8 mouse cellular contexts compared by ENCODE assay signal in genomic region chr9:37255889-37256225, GRCm38 (mm10). TPM values are rescaled to one million over a fixed set of nuclear protein-coding genes. Genes with fewer than 3 reads are reported as not detected.
DNase-seq lines count a peak whose midpoint lies in the region; ATAC-seq and TF ChIP-seq lines count a peak whose summit lies in the region.

No protein-coding gene starts in this region.

- peak; percentile 60 for TF ChIP-seq CTCF in liver, embryonic 14.5 days (IDR thresholded peaks at IDR 0.05; ENCODE audit: low read depth)

- peak overlapping the region; percentile 96 for H3K4me2 ChIP-seq in heart, embryonic 15.5 days
- H3K4me2 ChIP-seq in kidney, embryonic 16.5 days (replicated peaks; ENCODE audit: low read depth, low read length): peak overlapping the region; percentile 94
- H3K4me2 ChIP-seq in liver, embryonic 14.5 days (ENCODE audit: low read depth): peak overlapping the region; percentile 58
- peak overlapping the region; percentile 93 for H3K4me2 ChIP-seq in myocyte (ENCODE audit: low read depth)

- H3K27ac ChIP-seq in heart, embryonic 15.5 days: peak overlapping the region; percentile 49
- H3K27ac ChIP-seq in kidney, embryonic 16.5 days (ENCODE audit: low read length): no peak overlapping the region
- no peak overlapping the region for H3K27ac ChIP-seq in liver, embryonic 14.5 days

- ATAC-seq in heart, embryonic 15.5 days (replicated peaks; ENCODE audit: insufficient number of reproducible peaks, insufficient read depth, low FRiP score, low read depth): 0 out of 2 replicates have a peak, but pooled peaks have one; percentile 53
- peak; percentile 64; the same call in 1 of the 2 replicates for ATAC-seq in kidney, embryonic 16.5 days (ENCODE audit: low FRiP score, low TSS enrichment)
- no peak for ATAC-seq in liver, embryonic 14.5 days (ENCODE audit: insufficient read depth)

- no peak overlapping the region for H3ac ChIP-seq in myocyte (ENCODE audit: control insufficient read depth, insufficient read length)

- peak; percentile 33 for DNase-seq in ovary, adult 18-20 months (ENCODE audit: low spot score)
- no peak for DNase-seq in ovary, postnatal 10 days (ENCODE audit: low spot score)
- peak; percentile 70 for DNase-seq in embryo, embryonic 11 days
- no peak for DNase-seq in liver, embryonic 14.5 days (ENCODE audit: low read depth in 3 of 3, low spot score in 3 of 3)
- DNase-seq in thymus, postnatal 0 days (ENCODE audit: low spot score): peak; percentile 86

- TF ChIP-seq POLR2A in myocyte (IDR thresholded peaks at IDR 0.05; ENCODE audit: insufficient read length, low read depth): no peak

- peak overlapping the region; percentile 60 for H3K4me3 ChIP-seq in heart, embryonic 15.5 days
- peak overlapping the region; percentile 55 for H3K4me3 ChIP-seq in kidney, embryonic 16.5 days (ENCODE audit: low read length)
- peak overlapping the region; percentile 35 to 60; a peak in 2 of 4 replicates for H3K4me3 ChIP-seq in liver, embryonic 14.5 days (ENCODE audit: insufficient read depth in 1 of 2, low read depth in 2 of 2, low read length in 2 of 2)
- peak overlapping the region; percentile 32 for H3K4me3 ChIP-seq in myocyte

- no peaks in the 10 kb centered on the region; the same call in 1 of the 2 replicates for H3K27me3 ChIP-seq in heart, embryonic 15.5 days
- no peaks in the 10 kb centered on the region for H3K27me3 ChIP-seq in kidney, embryonic 16.5 days (ENCODE audit: insufficient read depth, low read length)
- peaks cover 10% of the 10 kb centered on the region for H3K27me3 ChIP-seq in liver, embryonic 14.5 days (ENCODE audit: control insufficient read depth, insufficient read depth, low read length)
- no peaks in the 10 kb centered on the region for H3K27me3 ChIP-seq in myocyte (ENCODE audit: control insufficient read depth, insufficient read depth, insufficient read length)

- H3K79me2 ChIP-seq in myocyte (ENCODE audit: control insufficient read depth, insufficient read depth): no peaks in the 10 kb centered on the region

- peak overlapping the region; percentile 53 for H3K9ac ChIP-seq in heart, embryonic 15.5 days
- peak overlapping the region; percentile 68 for H3K9ac ChIP-seq in kidney, embryonic 16.5 days (replicated peaks; ENCODE audit: low read length)
- H3K9ac ChIP-seq in liver, embryonic 14.5 days (replicated peaks): no peak overlapping the region

- no peak for TF ChIP-seq EP300 in liver, embryonic 14.5 days (IDR thresholded peaks at IDR 0.05; ENCODE audit: low read depth)

- H3K4me1 ChIP-seq in heart, embryonic 15.5 days (replicated peaks): peaks cover 12% of the 10 kb centered on the region
- peaks cover 11% of the 10 kb centered on the region for H3K4me1 ChIP-seq in kidney, embryonic 16.5 days (ENCODE audit: insufficient read depth, low read length)
- peaks cover 0 to 2% of the 10 kb centered on the region in 2 experiments; a peak in 1 of 4 replicates for H3K4me1 ChIP-seq in liver, embryonic 14.5 days (replicated peaks; ENCODE audit: control insufficient read depth in 2 of 2, insufficient read depth in 2 of 2, low read length in 1 of 2)

- H3K36me3 ChIP-seq in heart, embryonic 15.5 days: no peaks in the 10 kb centered on the region
- H3K36me3 ChIP-seq in kidney, embryonic 16.5 days (ENCODE audit: insufficient read depth, low read length): no peaks in the 10 kb centered on the region
- no peaks in the 10 kb centered on the region for H3K36me3 ChIP-seq in liver, embryonic 14.5 days (replicated peaks; ENCODE audit: control insufficient read depth, insufficient read depth, low read depth)
- H3K36me3 ChIP-seq in myocyte (ENCODE audit: control insufficient read depth, insufficient read depth): no peaks in the 10 kb centered on the region

- no peaks in the 10 kb centered on the region for H3K9me3 ChIP-seq in heart, embryonic 15.5 days (replicated peaks)
- H3K9me3 ChIP-seq in kidney, embryonic 16.5 days (ENCODE audit: low read length): no peaks in the 10 kb centered on the region
- no peaks in the 10 kb centered on the region for H3K9me3 ChIP-seq in liver, embryonic 14.5 days (ENCODE audit: control insufficient read depth, low read length)

- WGBS in heart, embryonic 15.5 days: 29% methylated on average over 7 of the region's 7 CpGs
- WGBS in kidney, embryonic 16.5 days: 24% methylated on average over 7 of the region's 7 CpGs
- 23% methylated on average over 7 of the region's 7 CpGs for WGBS in liver, embryonic 14.5 days (ENCODE audit: insufficient replicate concordance)

TF ChIP-seq in myocyte, 11 proteins besides CTCF, POLR2A, EP300 and RAD21:
- TF ChIP-seq MYOD1 (IDR thresholded peaks at IDR 0.05; ENCODE audit: control insufficient read depth in 1 of 3, insufficient read length in 2 of 3, low read depth in 2 of 3) (no peak), REST (IDR thresholded peaks at IDR 0.05; ENCODE audit: insufficient read depth, insufficient read length) (no peak), MYOG (IDR thresholded peaks at IDR 0.05; ENCODE audit: control insufficient read depth in 1 of 3, insufficient read depth in 1 of 3, insufficient read length in 2 of 3, low read depth in 2 of 3) (no peak), USF1 (IDR thresholded peaks at IDR 0.05; ENCODE audit: low read depth) (no peak), E2F4 (IDR thresholded peaks at IDR 0.05; ENCODE audit: insufficient read depth) (no peak), TCF3 (IDR thresholded peaks at IDR 0.05; ENCODE audit: insufficient read length, low read depth) (no peak), MAX (IDR thresholded peaks at IDR 0.05; ENCODE audit: low read depth) (no peak), TCF12 (IDR thresholded peaks at IDR 0.05; ENCODE audit: insufficient read depth, poor library complexity, severe bottlenecking) (no peak), CEBPB (IDR thresholded peaks at IDR 0.05; ENCODE audit: insufficient read depth, poor library complexity, severe bottlenecking) (no peak), POLR2AphosphoS2 (IDR thresholded peaks at IDR 0.05; ENCODE audit: insufficient read length, low read depth) (no peak), SRF (IDR thresholded peaks at IDR 0.05; ENCODE audit: control insufficient read depth, insufficient read length, low read depth) (no peak)
TF ChIP-seq in myocyte: peak in this region for 0.

RNA-seq across cellular contexts. Expression of gene Slc37a2, which starts 0.3 kb away (rescaled TPM):
- polyA plus RNA-seq in heart, embryonic 15.5 days (2015; fragmentation: Nextera tagmentation; extraction: Ambion mirVana): 1.4 and 3.3 TPM in 2 replicates
- 2.0 TPM in 2 replicates for polyA plus RNA-seq in kidney, embryonic 16.5 days (2015; fragmentation: Nextera tagmentation; extraction: Ambion mirVana)
- polyA plus RNA-seq in liver, embryonic 14.5 days (2012; rRNA removed): 1.0 and 1.1 TPM in 2 replicates
- polyA plus RNA-seq in liver, embryonic 14.5 days (2014; fragmentation: Nextera tagmentation; extraction: Ambion mirVana): 1.2 and 1.8 TPM in 2 replicates
- 9.2 TPM for polyA plus RNA-seq in myocyte (2012; fragmentation: generic; extraction: Trizol)
- polyA plus RNA-seq in thymus, postnatal 0 days (2015; fragmentation: Nextera tagmentation; extraction: Ambion mirVana): 24.0 and 28.8 TPM in 2 replicates

RNA-seq across cellular contexts. Expression of gene Tmem218, which starts 47.8 kb away (rescaled TPM):
- 8.4 and 8.8 TPM in 2 replicates for polyA plus RNA-seq in heart, embryonic 15.5 days (2015; fragmentation: Nextera tagmentation; extraction: Ambion mirVana)
- 13.2 and 13.5 TPM in 2 replicates for polyA plus RNA-seq in kidney, embryonic 16.5 days (2015; fragmentation: Nextera tagmentation; extraction: Ambion mirVana)
- 1.6 TPM in 2 replicates for polyA plus RNA-seq in liver, embryonic 14.5 days (2012; rRNA removed)
- 3.9 and 4.3 TPM in 2 replicates for polyA plus RNA-seq in liver, embryonic 14.5 days (2014; fragmentation: Nextera tagmentation; extraction: Ambion mirVana)
- polyA plus RNA-seq in myocyte (2012; fragmentation: generic; extraction: Trizol): 3.9 TPM
- 9.5 and 13.2 TPM in 2 replicates for polyA plus RNA-seq in thymus, postnatal 0 days (2015; fragmentation: Nextera tagmentation; extraction: Ambion mirVana)

Comparison
In these comparisons a context has a peak if more than half of its experiments do, and no peak if none do; other contexts are left out.
1. DNase-seq: peak in ovary, adult 18-20 months (single experiment), embryo, embryonic 11 days (single experiment) and thymus, postnatal 0 days (single experiment); none in ovary, postnatal 10 days (single experiment) and liver, embryonic 14.5 days (0 of 3).
2. Peak in every context shown above with its lines, with median percentiles within 50 percentile points of each other: H3K4me2 ChIP-seq and H3K4me3 ChIP-seq.